Mouse (Mus musculus) liver, embryonic 18 days (tissue): ENCODE measurements around the gene Plscr5. TPM values are rescaled to one million over a fixed set of nuclear protein-coding genes. Genes with fewer than 3 reads are reported as not detected.

Experiments
- polyA plus RNA-seq: library from polyadenylated mRNA; depleted of rRNA; stranded (reverse); fragments of >200 nt; gene quantifications from 2 replicates; pipeline ENCODE4 v1.2.3, GENCODE M21; 2012; rRNA removed

Plscr5 gene
- not detected in 2 replicates for polyA plus RNA-seq

DNA sequence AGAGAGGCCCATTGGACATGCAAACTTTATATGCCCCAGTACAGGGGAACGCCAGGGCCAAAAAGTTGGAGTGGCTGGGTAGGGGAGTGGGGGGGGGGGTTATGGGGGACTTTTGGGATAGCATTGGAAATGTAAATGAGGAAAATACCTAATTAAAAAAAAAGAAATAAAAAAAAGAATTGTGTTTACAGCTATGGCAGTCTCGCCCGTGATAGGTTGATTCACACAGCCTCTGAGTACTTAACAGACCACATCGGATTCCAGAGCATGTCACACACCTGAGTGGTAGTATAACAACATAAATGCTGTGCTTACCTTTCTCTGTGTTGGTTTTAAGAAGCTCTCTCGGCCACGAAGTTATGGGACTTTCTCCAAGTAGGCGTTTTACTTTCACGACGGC is at the start of gene Plscr5:
TSS of gene Plscr5 (plus strand) at position 301 of the 400 bp plus-strand sequence.

GRCm38 (mm10) chr9:92249447-92249852 is 56.7 kb downstream of the Plscr5 start, which contains the start of gene Plscr1:
TSS of gene Plscr1 (plus strand) at chr9:92249750.

Other genes starting within 250 kb of the Plscr5 start
- gene Plscr1, start 56.8 kb downstream of the Plscr5 start, polyA plus RNA-seq, result 20.6 and 22.1 TPM in 2 replicates
- gene Plscr2, start 82.7 kb downstream of the Plscr5 start, polyA plus RNA-seq, result 1.1 and 1.5 TPM in 2 replicates
- gene 1700057G04Rik, start 116.4 kb downstream of the Plscr5 start, polyA plus RNA-seq, result not detected in 2 replicates